Mouse (Mus musculus) CH12.LX (cell line): ENCODE measurements around the gene Dop1a. TPM values are rescaled to one million over a fixed set of nuclear protein-coding genes. Genes with fewer than 3 reads are reported as not detected.

Experiments
- DNase-seq: peaks from one replicate; pipeline ENCODE4 v3.0.0-alpha.2; 2013; ENCODE audit errors: extremely low read depth
- H3K27ac ChIP-seq: 2 replicates; pipeline ENCODE4 v1.5.1; 2012; ENCODE audit warnings: low read depth, mild to moderate bottlenecking, control low read depth, moderate library complexity; ENCODE audit not compliant: insufficient read depth
- H3K27me3 ChIP-seq: replicated peaks from 2 replicates; pipeline ENCODE3; 2012; ENCODE audit warnings: inconsistent platforms
- H3K36me3 ChIP-seq, 2 experiments: replicated peaks in 1 of 2; 2 replicates each; pipeline versions ENCODE3 to v1.6.1; 2012; ENCODE audit warnings: inconsistent platforms in 1 of 2, low read length in 1 of 2, mild to moderate bottlenecking in 1 of 2, mixed read lengths in 1 of 2, moderate library complexity in 1 of 2; ENCODE audit not compliant: control insufficient read depth in 1 of 2, insufficient read depth in 1 of 2
- H3K4me1 ChIP-seq, 2 experiments: 2 replicates each; pipeline ENCODE4 v1.6.1; 2012; ENCODE audit warnings: inconsistent platforms in 1 of 2, moderate library complexity in 1 of 2; ENCODE audit not compliant: insufficient read depth in 2 of 2, control insufficient read depth in 1 of 2
- H3K4me2 ChIP-seq: 2 replicates; pipeline ENCODE4 v1.6.1; 2012; ENCODE audit warnings: low read depth, mild to moderate bottlenecking, control low read depth; ENCODE audit not compliant: poor library complexity, insufficient read depth, severe bottlenecking
- H3K4me3 ChIP-seq, 3 experiments: fragments of 150-350 bp in 1 of 3; sonication (generic) in 1 of 3; replicated peaks in 1 of 3; 2 replicates each; pipeline versions ENCODE3 to v1.5.1; 2011 to 2012; ENCODE audit warnings: low read depth in 2 of 3, low read length in 2 of 3, mild to moderate bottlenecking in 2 of 3, moderate library complexity in 2 of 3, control low read depth in 1 of 3, improper control_type of control experiment in 1 of 3, inconsistent platforms in 1 of 3, mixed read lengths in 1 of 3; ENCODE audit not compliant: poor library complexity in 1 of 3
- H3K79me2 ChIP-seq: replicated peaks from 2 replicates; pipeline ENCODE4 v1.6.1; 2012; ENCODE audit warnings: mild to moderate bottlenecking, moderate library complexity; ENCODE audit not compliant: control insufficient read depth, poor library complexity, insufficient read depth, severe bottlenecking; ENCODE audit errors: extremely low read depth
- H3K9ac ChIP-seq: 2 replicates; pipeline ENCODE4 v1.6.1; 2012; ENCODE audit warnings: low read depth, mild to moderate bottlenecking, control low read depth, moderate library complexity; ENCODE audit not compliant: insufficient read depth
- H3K9me3 ChIP-seq: replicated peaks from 2 replicates; pipeline ENCODE3; 2012; ENCODE audit warnings: low read length, inconsistent platforms, mixed read lengths
- BHLHE40 ChIP-seq: IDR thresholded peaks from 2 replicates; pipeline ENCODE4 v1.6.1; 2011; ENCODE audit warnings: mild to moderate bottlenecking, low read depth, low read length, improper control_type of control experiment
- CHD2 ChIP-seq: IDR thresholded peaks from 2 replicates; pipeline ENCODE4 v1.6.1; 2011; ENCODE audit warnings: low read length, improper control_type of control experiment
- E2F4 ChIP-seq: IDR thresholded peaks from 2 replicates; pipeline ENCODE4 v1.6.1; 2011; ENCODE audit warnings: low read depth, low read length, improper control_type of control experiment; ENCODE audit not compliant: insufficient replicate concordance
- ETS1 ChIP-seq: conservative IDR thresholded peaks from 2 replicates; pipeline ENCODE4 v1.6.1; 2012; ENCODE audit warnings: low read depth, mild to moderate bottlenecking, inconsistent platforms, low read length, improper control_type of control experiment, moderate library complexity
- JUN ChIP-seq: IDR thresholded peaks from 2 replicates; pipeline ENCODE4 v1.6.1; 2011; ENCODE audit warnings: low read depth, mild to moderate bottlenecking, low read length, improper control_type of control experiment, moderate library complexity; ENCODE audit not compliant: insufficient read depth
- MAZ ChIP-seq: IDR thresholded peaks from 2 replicates; pipeline ENCODE4 v1.6.1; 2012; ENCODE audit warnings: low read depth, mild to moderate bottlenecking, inconsistent platforms, low read length, improper control_type of control experiment, moderate library complexity
- MYC ChIP-seq: IDR thresholded peaks from 2 replicates; pipeline ENCODE4 v1.6.1; 2011; ENCODE audit warnings: low read depth, mild to moderate bottlenecking, improper control_type of control experiment, low read length
- NELFE ChIP-seq: IDR thresholded peaks from 2 replicates; pipeline ENCODE4 v1.6.1; 2011; ENCODE audit warnings: low read depth, low read length, improper control_type of control experiment
- RCOR1 ChIP-seq: conservative IDR thresholded peaks from 2 replicates; pipeline ENCODE4 v1.6.1; 2012; ENCODE audit warnings: low read depth, mild to moderate bottlenecking, inconsistent platforms, low read length, improper control_type of control experiment
- SIN3A ChIP-seq: IDR thresholded peaks from 2 replicates; pipeline ENCODE4 v1.6.1; 2012; ENCODE audit warnings: low read length, improper control_type of control experiment, inconsistent platforms
- SMC3 ChIP-seq: IDR thresholded peaks from 2 replicates; pipeline ENCODE4 v1.6.1; 2011; ENCODE audit warnings: low read depth, low read length, improper control_type of control experiment
- TCF12 ChIP-seq: IDR thresholded peaks from 2 replicates; pipeline ENCODE4 v1.6.1; 2014; ENCODE audit warnings: low read depth, mild to moderate bottlenecking, inconsistent platforms, low read length, improper control_type of control experiment
- ZC3H11A ChIP-seq: IDR thresholded peaks from 2 replicates; pipeline ENCODE4 v1.6.1; 2012; ENCODE audit warnings: low read depth, mild to moderate bottlenecking, inconsistent platforms, low read length, improper control_type of control experiment
- ZMIZ1 ChIP-seq: IDR thresholded peaks from 2 replicates; pipeline ENCODE4 v1.6.1; 2012; ENCODE audit warnings: low read depth, mild to moderate bottlenecking, inconsistent platforms, low read length, improper control_type of control experiment
- ZNF384 ChIP-seq: IDR thresholded peaks from 2 replicates; pipeline ENCODE4 v1.6.1; 2012; ENCODE audit warnings: low read depth, low read length, improper control_type of control experiment, inconsistent platforms
- dilution Hi-C: fragments of 300-500 bp; cut with MboI; formaldehyde crosslinking; loops from 2 replicates; pipeline ENCODE4 v1.14.3; 2020; ENCODE audit warnings: low sequenced_read_pairs; ENCODE audit not compliant: extremely low pct_unique_long_range_greater_than_20kb, extremely low pct_ligation_motif_present
- in situ Hi-C: fragments of 300-500 bp; cut with MboI; formaldehyde crosslinking; loops from 3 replicates; pipeline ENCODE4 v1.14.3; 2019; ENCODE audit warnings: low sequenced_read_pairs, low pct_ligation_motif_present, low pct_unique_long_range_greater_than_20kb, mixed read lengths
- polyA plus RNA-seq: library from polyadenylated mRNA; unstranded; fragments of >175 nt; gene quantifications from 2 replicates; pipeline ENCODE4 v1.2.1, GENCODE M21; 2012; ENCODE audit warnings: low read depth; ENCODE audit not compliant: insufficient read length
- total RNA-seq, 2 experiments: library from RNA; depleted of rRNA; stranded (reverse); fragments of 300-350 nt in 1 of 2; fragments of >200 nt in 1 of 2; gene quantifications; 2 replicates each; pipeline ENCODE4 v1.2.3; 2012 to 2014

Gene Dop1a
- total and polyA plus RNA-seq, 3 experiments = 15.0 to 19.0 (median 16.1) TPM

DNA sequence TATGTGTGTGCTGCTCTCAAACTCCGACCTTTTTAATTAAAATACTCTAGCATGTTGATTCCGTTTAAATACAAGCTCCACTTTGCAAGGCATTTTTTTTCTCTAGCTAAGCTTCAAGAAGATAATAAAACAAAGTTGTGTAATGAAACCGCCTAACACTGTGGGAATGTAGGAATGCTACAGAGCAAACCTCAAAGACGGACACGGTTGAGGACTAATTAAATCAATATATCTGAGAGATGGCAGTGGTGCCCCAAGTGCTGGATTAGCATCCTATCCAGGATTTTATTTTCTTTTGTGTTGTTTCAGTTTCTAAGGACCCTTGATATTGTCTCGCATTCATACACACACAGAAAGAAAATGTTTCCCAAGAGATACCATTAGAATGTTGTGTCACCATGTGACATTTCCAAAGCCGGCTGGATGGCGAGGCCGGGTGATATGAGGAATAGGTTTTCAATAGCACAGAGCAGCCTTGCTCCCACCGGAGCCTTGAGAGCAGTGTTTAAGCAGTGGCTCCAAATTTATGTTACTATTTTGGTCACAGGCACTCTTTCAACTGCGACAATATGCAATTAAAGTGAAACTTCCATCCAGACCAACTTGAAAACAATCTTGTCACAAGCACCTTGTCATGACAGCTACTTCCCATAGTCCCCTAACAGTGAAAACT is 28.5 kb upstream of the Dop1a start:
- H3K4me1 ChIP-seq = no peaks in the 10 kb centered on the region
- in situ Hi-C loops = no loop called here
- H3K27ac ChIP-seq = no peak overlapping the region
- H3K9ac ChIP-seq = no peak overlapping the region
- no peaks in the 10 kb centered on the region for H3K36me3 ChIP-seq
- H3K79me2 ChIP-seq = no peaks in the 10 kb centered on the region
- no peak for DNase-seq
- no peak for TF ChIP-seq MAZ
- TF ChIP-seq RCOR1 = no peak
- TF ChIP-seq TCF12 = no peak
- no peak for TF ChIP-seq ZNF384
- TF ChIP-seq E2F4 = no peak
- no peak for TF ChIP-seq ZMIZ1
- TF ChIP-seq CHD2 = no peak
- no peak for TF ChIP-seq ETS1
- TF ChIP-seq ZC3H11A = no peak
- no peak for TF ChIP-seq MYC
- TF ChIP-seq SMC3 = no peak
- no peak for TF ChIP-seq BHLHE40
- dilution Hi-C loops = no loop called here
- no peaks in the 10 kb centered on the region for H3K9me3 ChIP-seq
- H3K4me3 ChIP-seq = no peak overlapping the region
- no peaks in the 10 kb centered on the region for H3K27me3 ChIP-seq
- H3K4me2 ChIP-seq = no peak overlapping the region

- dilution Hi-C loops = no loop called here
These were observed 24.7 kb upstream of the Dop1a start for GRCm38 (mm10) chr9:86442248-86442647.

GRCm38 (mm10) chr9:86446847-86447246 is 20.1 kb upstream of the Dop1a start:
- H3K36me3 ChIP-seq = no peaks in the 10 kb centered on the region
- TF ChIP-seq TCF12 = no peak
- no peak for TF ChIP-seq NELFE
- no peaks in the 10 kb centered on the region for H3K79me2 ChIP-seq
- in situ Hi-C loops (no loop called here), dilution Hi-C loops (no loop called here)
- no peak overlapping the region for H3K27ac ChIP-seq
- no peak for DNase-seq
- no peak overlapping the region for H3K4me2 ChIP-seq
- H3K4me1 ChIP-seq = peaks cover 0 to 9% of the 10 kb centered on the region in 2 experiments; a peak in 2 of 4 replicates
- no peak overlapping the region for H3K4me3 ChIP-seq
- H3K9ac ChIP-seq = no peak overlapping the region
- H3K27me3 ChIP-seq = no peaks in the 10 kb centered on the region
- no peaks in the 10 kb centered on the region for H3K9me3 ChIP-seq

More at GRCm38 (mm10) chr9:86442248-86442647, 24.7 kb upstream of the Dop1a start:
- Histone ChIP-seq H3K27ac (no peak overlapping the region), H3K79me2 (no peaks in the 10 kb centered on the region), H3K9me3 (no peaks in the 10 kb centered on the region), H3K36me3 (no peaks in the 10 kb centered on the region), H3K4me2 (no peak overlapping the region), H3K9ac (no peak overlapping the region), H3K4me3 (no peak overlapping the region), H3K27me3 (no peaks in the 10 kb centered on the region), H3K4me1 (no peaks in the 10 kb centered on the region)
- DNase-seq = no peak
- in situ Hi-C loops = no loop called here
- TF ChIP-seq SIN3A (no peak), JUN (no peak)
